Mouse (Mus musculus): ENCODE data around the gene Rbfox1.

The Rbfox1 gene

DNA sequence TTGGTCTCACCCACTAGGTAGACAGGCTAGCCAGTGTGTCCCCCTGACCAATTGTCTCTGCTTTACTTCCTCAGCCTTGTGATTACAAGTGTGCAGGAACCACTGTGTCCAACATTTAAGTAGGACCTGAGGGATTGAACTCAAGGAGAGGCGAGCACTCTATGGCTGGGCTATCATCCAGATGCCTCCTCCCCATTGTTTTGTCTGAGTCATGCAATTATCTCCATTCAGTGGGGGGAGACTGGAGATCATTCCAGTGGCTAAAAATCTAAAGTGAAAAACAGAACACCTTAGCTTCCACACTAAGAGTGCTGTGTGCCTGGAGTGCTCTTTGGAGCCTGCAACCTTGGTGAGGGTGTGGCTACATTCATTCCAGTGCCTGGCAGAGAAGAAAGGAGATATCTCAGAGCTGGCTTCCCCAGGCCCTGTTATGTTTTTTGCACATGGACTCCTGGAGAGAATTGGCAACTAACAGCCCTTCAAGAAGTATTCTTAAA, 594.0 kb downstream of the Rbfox1 start:
- no peak for DNase-seq (ENCODE audit: low spot score)

DNA sequence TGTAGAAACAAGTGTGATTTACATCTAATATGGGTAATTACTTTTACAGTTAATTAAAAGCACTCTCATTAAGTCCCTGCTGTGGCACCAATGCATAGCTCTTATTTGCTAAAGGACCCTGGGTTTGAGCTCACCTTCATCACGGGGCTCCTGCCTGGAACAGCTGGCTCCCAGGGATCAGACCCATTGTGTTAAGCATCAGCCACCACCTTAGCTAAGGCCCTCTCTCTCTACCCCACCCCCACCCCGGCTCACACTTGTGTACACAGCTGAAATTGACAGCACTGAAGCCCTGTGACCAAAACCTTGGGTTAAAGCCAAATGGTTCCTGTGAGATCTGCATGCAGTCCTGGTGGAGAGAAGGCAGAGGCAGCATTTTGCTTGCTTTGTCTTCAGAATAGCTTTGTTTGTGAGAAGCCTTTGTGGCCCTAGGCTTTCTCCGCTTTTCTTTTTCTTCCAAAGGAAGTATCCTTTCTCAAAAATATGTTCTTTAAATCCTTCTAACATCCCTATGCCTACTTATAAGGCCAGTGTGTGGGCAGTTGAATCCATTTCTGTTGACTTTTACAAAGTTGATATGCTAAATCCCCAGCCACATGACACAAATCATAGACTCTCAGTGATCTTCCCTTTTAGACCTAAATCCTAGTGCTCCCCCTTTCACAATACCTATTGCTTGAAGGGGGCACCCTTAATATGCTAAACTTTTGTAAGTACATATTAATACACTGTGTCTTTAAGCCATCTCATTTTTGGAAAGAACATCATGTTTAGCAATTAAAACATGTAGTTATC, 594.7 kb downstream of the Rbfox1 start:
- no peak for DNase-seq (ENCODE audit: low spot score)

DNA sequence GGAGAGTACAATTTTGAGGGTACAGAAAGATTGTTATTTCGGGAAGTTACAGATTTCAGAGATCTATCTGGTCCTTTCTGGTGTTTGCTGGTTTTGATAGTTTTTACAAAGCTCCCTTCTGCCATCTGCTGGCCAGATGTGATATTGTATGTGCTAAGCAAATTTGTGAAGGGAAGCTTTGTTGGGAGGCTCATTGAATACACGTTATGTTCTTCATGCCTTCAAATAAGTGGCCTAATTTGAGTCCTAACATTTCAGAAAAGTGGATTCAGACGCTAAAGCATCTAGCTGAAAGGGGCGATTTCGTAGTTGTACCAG, 595.2 kb downstream of the Rbfox1 start:
- DNase-seq (ENCODE audit: low spot score), result peak; percentile 21

DNA sequence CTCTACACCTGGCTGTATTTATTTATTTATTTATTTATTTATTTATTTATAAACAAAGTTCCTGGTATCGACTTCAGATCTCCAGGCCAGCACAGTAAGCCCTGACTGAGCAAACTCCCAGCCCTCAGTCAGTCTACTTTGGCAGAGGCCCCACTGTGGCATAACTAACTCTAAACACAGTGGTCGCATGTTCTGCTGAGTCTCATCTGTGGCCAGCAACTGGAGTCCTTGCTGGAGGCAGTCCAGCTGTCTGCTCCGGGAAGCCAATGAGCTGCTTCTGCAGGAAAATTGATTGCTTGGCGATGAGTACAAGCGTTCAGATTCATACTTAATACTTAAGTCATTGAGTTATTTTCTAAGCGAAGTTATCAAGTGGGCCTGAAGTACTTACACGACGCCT, 598.5 kb downstream of the Rbfox1 start:
- no peak for DNase-seq (ENCODE audit: low spot score)

DNA sequence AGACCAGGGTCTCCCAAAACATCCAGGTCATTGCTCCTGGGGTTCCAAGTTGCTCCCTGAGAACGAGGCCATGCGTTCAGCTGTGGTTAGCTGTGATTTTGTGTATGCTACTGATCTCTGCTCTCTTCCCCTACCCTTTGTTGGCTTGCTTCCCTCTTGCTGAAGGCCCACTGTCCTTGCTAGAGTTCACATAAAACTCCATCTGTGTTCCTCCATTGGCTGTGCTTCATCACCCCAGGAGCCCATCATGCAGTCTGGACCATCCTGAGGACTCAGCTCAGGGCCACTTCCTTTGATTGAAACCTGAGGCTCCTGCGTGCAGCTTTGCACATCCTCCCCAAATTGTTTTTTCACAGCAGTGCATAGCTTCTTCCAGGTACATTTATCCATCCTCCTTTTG, 600.5 kb downstream of the Rbfox1 start:
- DNase-seq (ENCODE audit: low spot score), result no peak

DNA sequence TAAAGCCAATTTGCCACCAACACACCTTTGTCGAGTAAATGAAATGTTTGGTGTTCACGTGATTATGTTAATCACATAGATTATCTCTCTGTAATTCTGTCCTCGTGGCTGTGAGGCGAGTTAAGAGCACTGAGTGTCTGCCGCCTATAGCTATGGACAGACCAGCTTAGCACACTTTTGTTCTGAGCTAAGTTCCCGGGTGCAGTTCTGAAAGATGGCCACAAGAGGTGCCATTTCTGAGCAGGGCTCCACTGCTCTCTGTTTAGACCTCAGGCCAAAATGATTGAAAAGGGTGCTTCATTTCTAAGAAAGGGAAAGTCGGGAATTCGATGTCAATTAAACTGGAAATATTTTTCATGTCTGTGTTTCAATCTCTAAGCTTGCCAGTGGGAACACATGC, 617.1 kb downstream of the Rbfox1 start:
- DNase-seq (ENCODE audit: low spot score), result no peak

DNA sequence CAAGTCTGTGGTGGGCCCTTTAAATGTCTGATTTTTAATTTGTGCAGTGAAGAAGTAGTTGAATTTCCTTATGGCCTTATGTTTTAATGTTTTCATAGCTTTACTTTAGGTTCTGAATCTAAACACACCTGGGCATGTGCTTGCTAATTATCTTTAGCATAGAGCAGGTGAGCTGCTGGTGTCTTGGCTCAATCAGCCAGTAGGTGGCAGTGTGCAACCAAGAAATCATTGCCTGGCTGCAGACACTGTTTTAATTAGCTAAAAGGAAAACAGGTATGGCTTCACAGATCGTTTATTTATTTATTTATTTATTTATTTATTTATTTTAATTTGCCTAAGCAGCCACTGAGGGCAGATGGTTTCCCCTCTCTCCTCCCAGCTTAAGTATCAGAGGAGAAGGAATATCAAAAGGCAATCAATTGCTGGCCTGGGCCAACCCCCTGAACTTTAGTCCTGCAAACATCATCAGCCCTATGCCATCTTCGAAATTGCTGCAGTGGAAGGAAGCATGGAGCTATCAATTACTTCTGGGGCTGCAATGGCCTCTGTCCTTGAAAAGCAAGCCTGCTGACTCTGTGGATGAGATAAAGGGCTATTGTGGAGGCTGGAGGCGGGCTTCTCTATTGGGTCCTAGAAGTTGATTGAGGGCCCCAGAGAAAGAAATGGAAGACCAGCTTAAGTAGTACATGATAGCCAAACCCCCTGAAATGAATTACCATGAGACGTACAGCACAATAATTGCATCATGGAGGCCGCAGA, 618.6 kb downstream of the Rbfox1 start:
- no peak for DNase-seq (ENCODE audit: low spot score)

DNA sequence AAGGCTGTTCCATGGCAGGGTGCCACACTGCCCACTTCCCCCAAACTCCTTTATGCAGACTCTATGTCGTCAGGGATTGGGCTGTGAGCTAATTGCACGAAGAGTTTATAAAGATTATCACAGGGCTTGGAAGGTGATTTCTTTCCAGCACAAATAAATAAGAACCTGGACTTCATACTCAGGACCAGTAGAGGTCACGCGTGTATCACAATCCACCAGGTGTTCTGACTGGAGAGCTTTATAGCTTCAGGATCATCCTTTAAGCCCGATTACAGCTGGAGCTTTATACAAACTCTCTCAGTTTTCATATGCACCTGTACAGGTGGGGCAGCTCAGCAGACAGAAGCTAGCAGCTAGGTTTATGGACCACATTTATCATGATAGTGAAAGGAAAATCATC, 623.8 kb downstream of the Rbfox1 start:
- no peak for DNase-seq (ENCODE audit: low spot score)

DNA sequence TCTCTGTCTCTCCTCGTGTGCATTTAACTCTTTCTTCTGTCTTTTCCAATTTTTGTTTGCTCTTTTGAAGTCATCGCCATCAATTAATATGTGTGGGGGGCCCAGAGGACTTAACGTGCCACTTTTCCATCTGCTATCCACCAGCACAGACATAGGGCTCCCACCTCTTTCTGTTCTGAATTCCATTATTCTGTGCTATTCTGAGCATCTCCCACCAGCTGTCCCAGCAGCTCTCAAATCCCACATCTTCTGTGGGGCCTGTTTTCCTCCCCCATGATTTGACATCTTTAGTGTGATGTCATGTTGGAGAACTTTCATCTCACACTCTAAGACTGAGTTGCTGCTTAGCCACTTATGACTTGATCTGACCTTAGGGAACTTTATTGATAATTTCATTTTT, 634.3 kb downstream of the Rbfox1 start:
- no peak for DNase-seq (ENCODE audit: low spot score)

DNA sequence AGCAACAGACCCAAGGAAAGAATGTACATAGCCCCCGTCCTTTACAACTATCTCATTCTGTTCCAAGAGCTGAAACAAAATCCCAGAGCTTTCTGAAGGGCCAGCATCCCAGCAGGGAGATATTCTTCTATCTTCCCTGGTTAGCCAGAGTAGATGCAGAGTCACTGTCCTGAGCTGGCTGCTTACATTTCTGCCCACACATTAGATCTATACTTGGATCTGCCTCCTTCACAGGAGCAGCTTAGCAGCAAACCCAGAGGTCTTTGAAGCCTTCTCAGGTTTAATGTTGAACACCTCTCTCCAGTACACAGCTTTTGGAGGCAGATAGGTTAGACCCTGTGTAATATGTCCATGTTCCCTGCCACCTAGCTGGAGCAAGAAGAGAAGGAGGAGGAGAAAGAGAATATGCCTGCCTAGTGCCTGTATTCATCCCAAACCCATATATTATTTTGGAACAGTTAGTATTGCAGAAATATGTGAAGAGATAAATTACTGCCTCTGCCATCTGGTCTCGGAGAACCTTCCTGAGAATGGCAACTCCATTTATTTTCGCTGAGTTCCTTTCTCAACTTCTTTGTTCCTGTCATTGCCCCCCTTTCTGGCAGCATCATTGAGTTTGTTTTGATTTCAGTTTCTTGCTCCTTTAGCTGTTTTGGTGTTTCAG, 640.5 kb downstream of the Rbfox1 start:
- no peak for DNase-seq (ENCODE audit: low spot score)

DNA sequence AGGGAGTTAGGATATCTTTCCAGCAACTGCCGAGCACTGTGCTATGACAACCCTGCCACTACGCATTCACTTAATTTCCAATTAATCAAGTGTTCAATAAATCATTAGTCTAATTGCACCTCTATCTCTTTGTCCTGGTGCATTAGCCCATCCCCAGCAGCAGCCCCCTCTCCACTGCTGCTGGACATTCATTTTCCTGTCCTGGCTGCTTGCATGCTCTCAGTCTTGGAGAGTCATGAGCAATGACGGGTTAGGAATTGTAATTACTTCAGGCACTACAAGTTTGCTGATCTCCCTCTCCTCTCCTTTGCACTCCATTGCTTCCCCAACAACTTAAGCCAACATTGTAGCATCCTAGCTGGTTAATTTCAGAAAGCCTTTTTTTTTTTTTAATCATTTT, 646.3 kb downstream of the Rbfox1 start:
- DNase-seq (ENCODE audit: low spot score), result no peak

DNA sequence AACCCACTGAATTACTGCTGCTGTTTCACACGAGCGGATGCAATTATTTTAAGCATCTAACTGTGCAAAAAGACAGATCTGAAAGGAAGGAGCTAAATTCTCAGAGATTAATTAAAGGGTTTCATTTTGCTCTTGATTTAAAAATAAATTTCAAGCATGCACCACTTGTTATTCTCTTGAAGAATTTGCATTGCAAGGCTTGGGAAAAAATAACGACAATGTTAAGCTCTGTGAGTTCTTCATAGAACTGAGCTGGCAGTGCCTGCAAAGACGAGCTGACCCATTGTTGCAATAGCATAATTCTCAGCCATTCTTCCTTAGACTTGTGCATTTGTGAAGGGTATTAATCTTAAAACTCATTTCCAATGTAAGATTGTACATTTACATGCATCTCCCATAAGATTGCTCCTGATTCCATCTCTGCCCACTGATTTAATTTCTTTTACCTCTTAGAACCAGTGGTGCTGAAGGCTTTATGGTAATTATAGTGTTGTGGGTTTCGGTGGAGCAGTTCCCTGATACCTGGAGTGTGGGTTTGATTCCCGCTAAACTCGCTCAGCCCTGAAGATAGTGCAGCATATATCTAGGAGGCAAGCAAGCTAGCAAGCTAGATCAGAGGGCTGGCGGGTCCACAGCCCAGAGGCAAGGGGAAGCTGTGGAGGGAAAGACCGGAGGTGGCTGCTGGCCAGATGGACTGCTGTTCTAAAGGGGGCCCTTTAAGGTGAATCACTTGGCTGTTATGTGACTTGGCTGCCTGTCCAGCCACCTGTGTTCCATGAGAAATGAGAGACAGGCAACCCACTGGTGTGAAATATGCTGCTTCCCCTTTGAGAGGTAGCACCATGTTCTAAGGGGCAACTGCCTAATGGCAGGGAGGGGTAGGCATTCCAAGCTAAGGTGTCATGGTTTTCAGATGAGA, 647.2 kb downstream of the Rbfox1 start:
- no peak for DNase-seq (ENCODE audit: low spot score)

DNA sequence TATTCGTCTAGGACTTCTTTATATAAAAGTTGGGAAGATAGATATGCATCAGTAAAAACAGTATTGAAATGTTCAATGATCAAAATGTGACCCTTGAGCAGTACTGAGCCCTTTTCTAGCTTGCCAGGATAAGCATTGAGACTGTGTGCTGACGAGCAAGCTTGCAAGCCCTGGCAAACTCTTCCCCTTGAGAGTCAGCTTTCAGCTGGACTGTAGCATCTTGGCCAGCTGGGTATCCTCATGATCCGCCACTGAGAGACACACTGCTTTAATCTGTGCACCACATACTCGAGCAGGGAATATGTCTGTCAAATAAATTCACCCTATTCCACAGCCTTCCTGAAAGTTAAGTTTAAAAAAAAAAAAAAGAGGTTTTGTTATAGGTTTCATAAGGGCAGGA, 670.6 kb downstream of the Rbfox1 start:
- DNase-seq (ENCODE audit: low spot score), result no peak

DNA sequence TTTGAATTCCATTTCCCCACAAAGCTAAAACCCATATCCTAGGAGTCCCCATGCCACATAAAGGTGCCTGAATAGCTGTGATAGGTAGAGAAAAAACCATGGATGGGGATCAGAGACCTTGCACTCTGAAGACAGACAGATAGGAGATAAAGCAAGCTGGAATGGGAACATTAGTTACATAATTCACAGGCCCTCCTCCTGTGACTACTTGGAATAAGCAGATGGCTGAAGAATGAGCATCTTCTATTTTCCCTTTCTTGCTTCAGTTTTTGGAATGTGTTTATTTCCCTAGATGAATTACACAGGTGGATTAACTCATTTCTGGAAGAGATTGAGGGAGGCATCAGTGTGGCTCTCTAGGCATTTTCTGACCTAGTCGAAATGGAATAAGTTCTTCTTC, 672.6 kb downstream of the Rbfox1 start:
- no peak for DNase-seq (ENCODE audit: low spot score)

DNA sequence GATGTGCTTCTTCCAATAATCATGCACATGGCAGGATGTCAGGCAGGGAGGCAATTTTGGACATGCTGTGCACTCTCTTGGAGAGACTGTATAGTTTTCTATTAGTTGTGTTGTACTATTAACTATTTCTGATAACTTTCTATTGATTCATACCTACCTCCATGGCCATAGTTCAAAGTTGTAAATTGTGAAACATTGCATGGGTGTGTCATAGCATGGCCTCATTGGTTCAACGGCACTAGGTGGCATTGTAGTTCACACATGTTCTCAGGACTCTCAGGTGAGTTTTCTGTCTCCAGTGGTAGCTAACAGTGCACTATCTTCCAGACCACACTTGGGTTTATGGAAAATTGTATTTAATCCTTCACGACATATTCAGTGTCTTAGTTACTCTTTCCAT, 699.5 kb downstream of the Rbfox1 start:
- DNase-seq (ENCODE audit: low spot score), result no peak

DNA sequence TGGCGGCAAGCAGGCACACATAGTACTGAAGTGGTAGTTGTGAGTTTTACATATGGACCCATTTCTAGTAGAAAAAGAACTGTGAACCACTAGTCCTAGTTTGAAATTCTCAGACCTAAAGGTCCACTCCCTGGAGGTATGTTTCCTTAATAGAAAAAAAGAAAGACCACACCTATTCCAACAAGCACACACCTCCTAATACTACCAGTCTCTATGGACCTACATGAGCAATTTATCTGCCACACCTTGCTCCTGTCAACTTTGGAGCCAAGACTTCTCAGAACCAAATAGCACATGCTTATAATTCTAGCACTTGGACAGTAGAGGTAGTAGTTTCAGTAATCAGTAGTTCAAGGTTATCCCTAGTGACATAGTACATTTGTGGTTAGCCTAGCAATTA, 700.0 kb downstream of the Rbfox1 start:
- DNase-seq (ENCODE audit: low spot score), result no peak

DNA sequence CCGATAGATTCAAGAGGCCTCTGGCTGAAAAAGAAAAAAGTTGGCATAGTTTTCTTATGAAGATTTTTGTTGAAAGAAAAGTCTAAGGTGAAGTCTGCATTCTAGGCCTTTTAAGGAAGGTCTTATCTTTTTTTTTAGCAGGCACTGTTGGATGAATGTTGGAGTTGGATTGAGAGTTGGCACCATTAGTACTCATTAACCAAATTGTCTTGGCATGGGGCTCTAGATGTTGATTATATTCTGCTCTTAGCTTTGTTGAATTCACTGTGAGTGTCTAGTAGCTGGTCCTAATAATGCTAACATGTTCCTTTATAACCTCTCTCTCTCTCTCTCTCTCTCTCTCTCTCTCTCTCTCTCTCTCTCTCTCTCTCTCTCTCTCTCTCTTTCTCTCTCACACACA, 731.4 kb downstream of the Rbfox1 start:
- DNase-seq (ENCODE audit: low spot score), result no peak

DNA sequence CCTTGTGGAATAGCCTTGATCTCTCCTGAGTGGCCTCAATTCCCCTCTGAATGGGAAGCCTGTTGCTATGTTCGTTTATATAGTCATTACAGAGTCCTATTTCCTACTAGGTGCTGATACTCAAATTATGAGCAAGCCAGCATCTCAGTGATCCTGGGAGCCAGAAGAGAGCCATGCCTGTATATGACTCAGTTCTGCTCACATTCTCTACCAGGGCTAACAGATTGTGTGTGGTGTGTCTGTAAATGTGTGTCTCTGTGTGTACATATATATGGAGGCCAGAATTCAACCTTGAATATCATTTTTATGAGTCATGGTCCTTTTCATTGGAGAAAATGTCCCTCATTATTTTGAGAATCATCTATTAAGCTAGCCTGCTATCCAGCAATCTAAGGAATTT, 755.2 kb downstream of the Rbfox1 start:
- DNase-seq (ENCODE audit: low spot score), result no peak

DNA sequence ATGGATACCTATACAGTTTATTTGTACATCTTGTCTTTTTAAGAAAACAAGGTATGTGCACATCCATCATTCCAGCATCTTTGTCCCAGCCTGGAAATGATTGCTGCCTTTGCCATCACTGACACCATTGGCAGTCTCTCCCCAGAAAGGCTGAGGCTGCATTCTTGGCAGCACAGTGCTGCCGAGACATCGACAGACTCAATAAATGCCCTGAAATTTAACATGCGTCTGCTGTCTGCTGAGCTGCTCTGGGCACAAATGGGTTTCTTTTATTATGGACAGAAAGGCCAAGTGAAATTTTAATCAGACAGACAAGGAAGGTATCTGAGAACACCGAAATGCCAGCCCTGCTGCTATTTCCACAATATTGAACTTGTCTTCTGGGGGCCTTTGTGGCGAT, 761.8 kb downstream of the Rbfox1 start:
- DNase-seq (ENCODE audit: low spot score), result no peak

DNA sequence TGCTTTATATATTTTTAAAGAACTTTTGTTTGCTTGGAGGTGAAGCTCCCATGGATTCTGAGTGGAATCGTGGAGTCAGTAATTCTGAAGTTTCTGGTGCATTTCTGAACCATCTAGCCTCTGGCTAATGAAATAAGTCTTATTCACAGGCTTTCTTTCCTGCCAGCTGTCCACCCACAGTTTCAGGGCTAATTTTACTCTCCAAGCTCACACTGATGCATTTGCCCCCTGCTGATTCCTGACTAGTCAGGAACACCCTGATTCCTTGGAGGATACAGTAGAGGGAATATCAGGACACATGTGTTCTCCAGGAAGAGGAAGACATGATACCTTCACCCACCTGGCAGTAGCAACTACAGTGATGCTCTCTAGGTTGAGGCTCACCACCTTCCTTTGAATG, 763.6 kb downstream of the Rbfox1 start:
- no peak for DNase-seq (ENCODE audit: low spot score)

DNA sequence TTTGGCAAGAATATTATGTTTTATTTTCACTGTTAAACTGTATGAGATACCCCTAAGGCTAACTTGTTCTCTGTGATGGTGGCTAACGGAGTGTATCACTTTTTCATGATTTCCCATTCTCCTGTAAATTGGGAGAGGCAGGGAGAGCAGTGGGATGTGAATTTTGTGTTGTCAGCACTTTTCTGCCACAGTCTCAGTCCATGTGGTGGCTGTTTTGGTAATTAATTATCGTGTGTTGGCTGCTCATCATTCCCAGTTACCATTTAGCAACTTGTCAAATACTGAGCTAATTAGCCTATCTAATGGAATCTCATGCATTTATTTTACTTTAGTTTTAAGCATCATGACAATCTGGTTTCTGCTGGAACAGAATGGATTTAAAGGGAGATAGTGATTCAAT, 773.4 kb downstream of the Rbfox1 start:
- no peak for DNase-seq (ENCODE audit: low spot score)

All from ovary, postnatal 10 days (tissue).